Mouse (Mus musculus) lung, embryonic 15.5 days (tissue): ENCODE data around the gene Zc3h12d. TPM values are rescaled to one million over a fixed set of nuclear protein-coding genes. Genes with fewer than 3 reads are reported as not detected.

Experiments used
- ATAC-seq: fragments of 200-750 bp; cut with Nextera tagmentation; 2 replicates; pipeline ENCODE4 v1.8.0; 2017; ENCODE audit warnings: moderate number of reproducible peaks, borderline replicate concordance; ENCODE audit not compliant: low FRiP score, low TSS enrichment; ENCODE audit errors: extremely low read depth
- H3K27ac ChIP-seq: fragments of 300-500 bp; sonication (generic); 2 replicates; pipeline ENCODE4 v1.5.1; 2015; ENCODE audit warnings: moderate library complexity, mild to moderate bottlenecking, inconsistent platforms
- H3K27me3 ChIP-seq: fragments of 300-500 bp; sonication (generic); 2 replicates; pipeline ENCODE4 v1.6.1; 2015; ENCODE audit warnings: inconsistent platforms
- H3K36me3 ChIP-seq: fragments of 300-500 bp; sonication (generic); 2 replicates; pipeline ENCODE4 v1.6.1; 2015; ENCODE audit warnings: inconsistent platforms
- H3K4me1 ChIP-seq: fragments of 300-500 bp; sonication (generic); 2 replicates; pipeline ENCODE4 v1.6.1; 2015; ENCODE audit warnings: inconsistent platforms
- H3K4me2 ChIP-seq: fragments of 300-500 bp; sonication (generic); 2 replicates; pipeline ENCODE4 v1.6.1; 2015; ENCODE audit warnings: inconsistent platforms, mild to moderate bottlenecking, moderate library complexity
- H3K4me3 ChIP-seq: fragments of 300-500 bp; sonication (generic); 2 replicates; pipeline ENCODE4 v1.5.1; 2015; ENCODE audit warnings: mild to moderate bottlenecking, inconsistent platforms
- H3K9ac ChIP-seq: fragments of 300-500 bp; sonication (generic); 2 replicates; pipeline ENCODE4 v1.6.1; 2015; ENCODE audit warnings: inconsistent platforms
- H3K9me3 ChIP-seq: fragments of 300-500 bp; sonication (generic); 2 replicates; pipeline ENCODE4 v1.6.1; 2016; ENCODE audit warnings: inconsistent platforms
- WGBS: fragments of 180-500 bp; shearing (Covaris S2); methylation state at CpG from one replicate; pipeline ENCODE4 v1.1.7; 2015; 5-methylcytosine and 5-hydroxymethylcytosine counted together
- microRNA-seq: library from miRNA; unstranded; fragments of <30 nt; microRNA quantifications from one replicate; pipeline ENCODE4, GENCODE M21; 2016
- polyA plus RNA-seq: library from polyadenylated mRNA; unstranded; fragments of >200 nt; fragmentation: Nextera tagmentation; extraction: Ambion mirVana; gene quantifications from 2 replicates; pipeline ENCODE4 v1.2.1, GENCODE M21; 2015

Gene Zc3h12d
- polyA plus RNA-seq, 1 experiment from 2014 or later: 0.14 TPM

- H3K9ac ChIP-seq: no peak overlapping the region
- no peak overlapping the region for H3K27ac ChIP-seq
- WGBS: 6% methylated on average over 5 of the region's 5 CpGs
- no peak overlapping the region for H3K4me3 ChIP-seq
- H3K27me3 ChIP-seq: no peaks in the 10 kb centered on the region
- H3K4me1 ChIP-seq: no peaks in the 10 kb centered on the region
- H3K4me2 ChIP-seq: no peak overlapping the region
- H3K9me3 ChIP-seq: no peaks in the 10 kb centered on the region
- no peak for ATAC-seq
- no peaks in the 10 kb centered on the region for H3K36me3 ChIP-seq
Observed at GRCm38 (mm10) chr10:7883524-7883923, 51.3 kb downstream of the Zc3h12d start.

- Histone ChIP-seq H3K9me3 (no peaks in the 10 kb centered on the region), H3K27me3 (no peaks in the 10 kb centered on the region), H3K4me3 (no peak overlapping the region), H3K4me2 (no peak overlapping the region), H3K27ac (no peak overlapping the region), H3K9ac (no peak overlapping the region), H3K36me3 (no peaks in the 10 kb centered on the region), H3K4me1 (no peaks in the 10 kb centered on the region)
- ATAC-seq: no peak
- 77% methylated on average over 11 of the region's 11 CpGs for WGBS
Observed at GRCm38 (mm10) chr10:7888256-7888868, 56.1 kb downstream of the Zc3h12d start.

GRCm38 (mm10) chr10:7900719-7901627 lies 68.7 kb downstream of the Zc3h12d start:
- no peak for ATAC-seq
- Histone ChIP-seq H3K27me3 (no peaks in the 10 kb centered on the region), H3K27ac (no peak overlapping the region), H3K9me3 (no peaks in the 10 kb centered on the region), H3K9ac (no peak overlapping the region), H3K4me1 (no peaks in the 10 kb centered on the region), H3K36me3 (peaks cover 33% of the 10 kb centered on the region), H3K4me3 (no peak overlapping the region), H3K4me2 (no peak overlapping the region)
- 88% methylated on average over 14 of the region's 14 CpGs for WGBS

DNA sequence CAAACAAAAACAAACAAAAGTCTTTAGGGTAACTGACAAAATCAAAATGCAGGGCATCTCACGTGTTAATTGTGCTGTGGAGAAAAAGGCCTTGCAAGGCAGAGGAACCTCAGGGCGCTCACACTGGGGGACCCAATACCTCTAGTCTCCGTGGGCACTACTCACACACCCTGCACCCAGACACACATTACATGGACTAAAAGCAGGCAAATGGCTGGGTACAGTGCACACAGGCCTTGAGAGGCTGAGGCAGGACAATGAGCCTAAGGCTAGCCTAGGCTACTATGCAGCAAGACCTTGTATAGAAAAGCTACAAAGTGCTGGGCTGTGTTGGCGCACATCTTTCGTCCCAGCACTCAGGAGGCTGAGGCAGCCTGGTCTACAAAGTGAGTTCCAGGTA lies 71.9 kb downstream of the Zc3h12d start:
- H3K36me3 ChIP-seq: peaks cover 60% of the 10 kb centered on the region
- ATAC-seq: no peak
- WGBS: 91% methylated on average over 5 of the region's 5 CpGs

GRCm38 (mm10) chr10:7907151-7907550 lies 74.9 kb downstream of the Zc3h12d start:
- Histone ChIP-seq H3K9me3 (no peaks in the 10 kb centered on the region), H3K27me3 (no peaks in the 10 kb centered on the region), H3K9ac (no peak overlapping the region), H3K27ac (no peak overlapping the region), H3K4me2 (no peak overlapping the region), H3K4me1 (no peaks in the 10 kb centered on the region), H3K4me3 (no peak overlapping the region), H3K36me3 (peaks cover 65% of the 10 kb centered on the region)
- 70% methylated on average over 12 of the region's 12 CpGs for WGBS
- peak; percentile 25; the same call in 1 of the 2 replicates for ATAC-seq

More for the DNA sequence above, 71.9 kb downstream of the Zc3h12d start:
- H3K27me3 ChIP-seq: no peaks in the 10 kb centered on the region
- H3K4me2 ChIP-seq: no peak overlapping the region
- H3K9me3 ChIP-seq: no peaks in the 10 kb centered on the region
- no peaks in the 10 kb centered on the region for H3K4me1 ChIP-seq
- H3K27ac ChIP-seq: no peak overlapping the region
- H3K9ac ChIP-seq: no peak overlapping the region
- no peak overlapping the region for H3K4me3 ChIP-seq

GRCm38 (mm10) chr10:7911268-7911667 lies 79.0 kb downstream of the Zc3h12d start:
- peaks cover 43% of the 10 kb centered on the region for H3K36me3 ChIP-seq
- no peaks in the 10 kb centered on the region for H3K27me3 ChIP-seq
- H3K27ac ChIP-seq: no peak overlapping the region
- no peak overlapping the region for H3K4me3 ChIP-seq
- no peaks in the 10 kb centered on the region for H3K9me3 ChIP-seq
- no peaks in the 10 kb centered on the region; the same call in 1 of the 2 replicates for H3K4me1 ChIP-seq
- WGBS: 62% methylated on average over 10 of the region's 10 CpGs
- no peak for ATAC-seq
- H3K4me2 ChIP-seq: no peak overlapping the region
- no peak overlapping the region for H3K9ac ChIP-seq

Small RNA genes within 50 kb of the gene (microRNA-seq; reads per million reads assigned to microRNA genes)
- gene Mir5104: 1.3 reads per million

Other genes with a start within 250 kb of the Zc3h12d start
- gene Lrp11, start 242.7 kb upstream of the Zc3h12d start, polyA plus RNA-seq: 4.7 and 5.1 TPM in 2 replicates
- gene Nup43, start 165.0 kb upstream of the Zc3h12d start, polyA plus RNA-seq: 57.2 and 59.6 TPM in 2 replicates
- 122 and 128 TPM in 2 replicates for gene Pcmt1, start 151.3 kb upstream of the Zc3h12d start, polyA plus RNA-seq
- gene Lats1, start 151.3 kb upstream of the Zc3h12d start, polyA plus RNA-seq: 7.1 and 7.4 TPM in 2 replicates
- 53.5 and 54.4 TPM in 2 replicates for gene Katna1, start 106.5 kb upstream of the Zc3h12d start, polyA plus RNA-seq
- gene Ginm1, start 39.6 kb upstream of the Zc3h12d start, polyA plus RNA-seq: 87.7 and 88.8 TPM in 2 replicates
- gene Ppil4, start 39.6 kb upstream of the Zc3h12d start, polyA plus RNA-seq: 37.5 and 39.0 TPM in 2 replicates
- gene Tab2, start 123.8 kb downstream of the Zc3h12d start, polyA plus RNA-seq: 18.1 and 18.5 TPM in 2 replicates